Mouse (Mus musculus): Measurements from ENCODE around the gene Ppp3ca.

DNA sequence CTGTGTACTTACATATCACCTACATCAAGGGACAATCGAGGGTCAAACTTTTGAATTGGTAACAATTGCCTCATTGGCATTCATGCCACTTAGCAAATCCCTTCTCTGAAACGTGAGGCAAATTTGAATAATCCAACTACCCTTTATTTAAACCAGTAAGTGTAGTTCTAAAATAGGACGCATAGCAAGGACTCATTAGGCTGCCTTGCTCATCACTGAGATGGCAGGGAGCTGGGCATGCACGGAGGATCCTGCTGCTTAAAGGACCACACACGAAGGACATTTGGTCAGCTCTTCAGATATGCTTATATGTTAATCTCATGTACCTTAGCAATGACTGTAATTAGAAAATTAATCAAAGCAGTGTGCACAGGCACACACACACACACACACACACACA, 204.6 kb downstream of the Ppp3ca start:
- TF ChIP-seq CTCF (conservative IDR thresholded peaks at IDR 0.05; ENCODE audit: low read length): no peak
- no peak for TF ChIP-seq POU5F1 (IDR thresholded peaks at IDR 0.05; ENCODE audit: borderline replicate concordance, low read length)
